Mouse (Mus musculus) forebrain, embryonic 10.5 days (tissue): ENCODE measurements at regions not wholly inside any gene's neighbourhood (a gene's known extent, or its start where the extent isn't known, plus 50 kb on each side); places are given as distances from the start of the nearest gene placed in this dataset.

Experiments
- DNase-seq: peaks from one replicate; pipeline ENCODE4 v3.0.0-alpha.2; 2017; ENCODE audit warnings: low spot score; ENCODE audit errors: extremely low spot score
- H3K27ac ChIP-seq: fragments of 300-500 bp; sonication (generic); 2 replicates; pipeline ENCODE4 v1.5.1; 2016; ENCODE audit warnings: mild to moderate bottlenecking
- H3K27me3 ChIP-seq: fragments of 300-500 bp; sonication (generic); 2 replicates; pipeline ENCODE4 v1.6.1; 2016; ENCODE audit warnings: mild to moderate bottlenecking; ENCODE audit not compliant: poor library complexity, severe bottlenecking
- H3K36me3 ChIP-seq: fragments of 300-500 bp; sonication (generic); replicated peaks from 2 replicates; pipeline ENCODE4 v1.6.1; 2016; ENCODE audit warnings: mild to moderate bottlenecking, moderate library complexity
- H3K4me1 ChIP-seq: fragments of 300-500 bp; sonication (generic); 2 replicates; pipeline ENCODE4 v1.6.1; 2016
- H3K4me3 ChIP-seq: fragments of 300-500 bp; sonication (generic); 2 replicates; pipeline ENCODE4 v1.5.1; 2016; ENCODE audit warnings: mild to moderate bottlenecking, moderate library complexity
- H3K9me3 ChIP-seq: fragments of 300-500 bp; sonication (generic); 2 replicates; pipeline ENCODE4 v1.6.1; 2016; ENCODE audit warnings: mild to moderate bottlenecking, moderate library complexity
- WGBS: fragments of 180-500 bp; shearing (Covaris S2); methylation state at CpG from one replicate; pipeline ENCODE4 v1.1.7; 2016; 5-methylcytosine and 5-hydroxymethylcytosine counted together

GRCm38 (mm10) chr15:38351701-38352100 is 926.3 kb downstream of the 4930447A16Rik start:
- Histone ChIP-seq H3K9me3 (no peaks in the 10 kb centered on the region), H3K4me3 (no peak overlapping the region), H3K27me3 (no peaks in the 10 kb centered on the region), H3K4me1 (no peaks in the 10 kb centered on the region), H3K27ac (no peak overlapping the region), H3K36me3 (no peaks in the 10 kb centered on the region)
- no peak for DNase-seq
- 82% methylated on average over 3 of the region's 3 CpGs for WGBS

DNA sequence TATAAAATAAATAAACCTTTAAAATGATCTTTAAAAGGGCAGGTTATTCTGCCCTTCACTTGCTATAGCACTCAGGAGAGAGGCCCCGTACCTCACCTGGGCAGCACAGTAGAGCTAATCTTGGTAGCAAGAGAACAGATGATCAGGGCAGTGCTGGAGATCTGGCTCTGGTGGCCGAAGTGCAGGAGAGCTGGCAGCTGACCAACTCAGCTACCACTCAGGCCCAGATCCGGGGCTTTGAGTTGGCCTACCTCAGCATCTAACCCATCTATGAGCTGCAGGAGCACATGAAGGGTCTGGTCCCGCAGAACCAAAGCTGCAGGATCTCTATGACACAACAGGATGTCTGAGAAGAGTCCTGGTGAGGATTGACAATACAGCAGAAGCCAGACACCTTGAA is 928.0 kb downstream of the 4930447A16Rik start:
- Histone ChIP-seq H3K27ac (no peak overlapping the region), H3K27me3 (no peaks in the 10 kb centered on the region), H3K4me1 (0 out of 2 replicates have a peak, but pooled peaks cover 4% of the 10 kb centered on the region), H3K9me3 (no peaks in the 10 kb centered on the region), H3K36me3 (no peaks in the 10 kb centered on the region), H3K4me3 (no peak overlapping the region)
- DNase-seq: no peak
- WGBS: 82% methylated on average over 4 of the region's 4 CpGs

GRCm38 (mm10) chr15:38359053-38359452 is 933.7 kb downstream of the 4930447A16Rik start:
- no peak for DNase-seq
- H3K4me1 ChIP-seq: 0 out of 2 replicates have a peak, but pooled peaks cover 4% of the 10 kb centered on the region
- H3K27me3 ChIP-seq: no peaks in the 10 kb centered on the region
- no peak overlapping the region for H3K27ac ChIP-seq
- H3K36me3 ChIP-seq: no peaks in the 10 kb centered on the region
- 86% methylated on average over 3 of the region's 3 CpGs for WGBS
- H3K4me3 ChIP-seq: no peak overlapping the region
- no peaks in the 10 kb centered on the region; the same call in 1 of the 2 replicates for H3K9me3 ChIP-seq

DNA sequence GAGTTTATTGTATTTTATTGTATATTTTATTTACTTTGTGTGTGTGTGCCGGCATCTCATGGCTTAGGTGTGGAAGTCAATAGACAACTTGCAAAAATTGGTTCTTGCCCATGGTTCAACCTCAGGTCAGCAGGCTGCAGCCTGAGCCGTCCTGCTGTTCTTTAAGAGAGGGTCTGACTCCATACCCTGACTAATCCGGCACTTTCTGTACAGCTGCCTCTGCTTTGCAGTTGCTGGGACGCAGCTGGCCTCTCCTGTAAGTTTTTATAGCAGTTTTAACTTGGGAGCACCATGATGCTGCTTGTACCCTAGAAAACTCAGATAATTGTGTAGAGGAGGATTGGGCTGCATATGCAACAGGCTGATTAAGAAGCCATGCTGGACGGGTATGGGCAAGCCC is 938.2 kb downstream of the 4930447A16Rik start:
- Histone ChIP-seq H3K4me3 (no peak overlapping the region), H3K4me1 (no peaks in the 10 kb centered on the region), H3K27me3 (no peaks in the 10 kb centered on the region), H3K27ac (no peak overlapping the region), H3K36me3 (no peaks in the 10 kb centered on the region), H3K9me3 (no peaks in the 10 kb centered on the region; the same call in 1 of the 2 replicates)
- DNase-seq: no peak
- WGBS: 86% methylated on average over 5 of the region's 5 CpGs

GRCm38 (mm10) chr15:38364014-38364413 is 938.7 kb downstream of the 4930447A16Rik start:
- Histone ChIP-seq H3K27ac (no peak overlapping the region), H3K4me3 (no peak overlapping the region), H3K9me3 (no peaks in the 10 kb centered on the region; the same call in 1 of the 2 replicates), H3K36me3 (no peaks in the 10 kb centered on the region), H3K27me3 (no peaks in the 10 kb centered on the region), H3K4me1 (no peaks in the 10 kb centered on the region)
- no peak for DNase-seq
- 81% methylated on average over 3 of the region's 3 CpGs for WGBS

- WGBS: 96% methylated on average over 5 of the region's 5 CpGs
- H3K27ac ChIP-seq: no peak overlapping the region
- no peaks in the 10 kb centered on the region for H3K4me1 ChIP-seq
- no peak for DNase-seq
- 0 out of 2 replicates have a peak, but pooled peaks cover 6% of the 10 kb centered on the region for H3K27me3 ChIP-seq
- no peak overlapping the region for H3K4me3 ChIP-seq
- no peaks in the 10 kb centered on the region for H3K9me3 ChIP-seq
- no peaks in the 10 kb centered on the region for H3K36me3 ChIP-seq
Observed at GRCm38 (mm10) chr15:38367643-38368042, 942.3 kb downstream of the 4930447A16Rik start.

GRCm38 (mm10) chr15:38368291-38368690 is 942.9 kb downstream of the 4930447A16Rik start:
- Histone ChIP-seq H3K27ac (no peak overlapping the region), H3K4me3 (no peak overlapping the region), H3K27me3 (0 out of 2 replicates have a peak, but pooled peaks cover 6% of the 10 kb centered on the region), H3K9me3 (no peaks in the 10 kb centered on the region), H3K4me1 (no peaks in the 10 kb centered on the region), H3K36me3 (no peaks in the 10 kb centered on the region)
- 90% methylated on average over 4 of the region's 4 CpGs for WGBS
- no peak for DNase-seq

DNA sequence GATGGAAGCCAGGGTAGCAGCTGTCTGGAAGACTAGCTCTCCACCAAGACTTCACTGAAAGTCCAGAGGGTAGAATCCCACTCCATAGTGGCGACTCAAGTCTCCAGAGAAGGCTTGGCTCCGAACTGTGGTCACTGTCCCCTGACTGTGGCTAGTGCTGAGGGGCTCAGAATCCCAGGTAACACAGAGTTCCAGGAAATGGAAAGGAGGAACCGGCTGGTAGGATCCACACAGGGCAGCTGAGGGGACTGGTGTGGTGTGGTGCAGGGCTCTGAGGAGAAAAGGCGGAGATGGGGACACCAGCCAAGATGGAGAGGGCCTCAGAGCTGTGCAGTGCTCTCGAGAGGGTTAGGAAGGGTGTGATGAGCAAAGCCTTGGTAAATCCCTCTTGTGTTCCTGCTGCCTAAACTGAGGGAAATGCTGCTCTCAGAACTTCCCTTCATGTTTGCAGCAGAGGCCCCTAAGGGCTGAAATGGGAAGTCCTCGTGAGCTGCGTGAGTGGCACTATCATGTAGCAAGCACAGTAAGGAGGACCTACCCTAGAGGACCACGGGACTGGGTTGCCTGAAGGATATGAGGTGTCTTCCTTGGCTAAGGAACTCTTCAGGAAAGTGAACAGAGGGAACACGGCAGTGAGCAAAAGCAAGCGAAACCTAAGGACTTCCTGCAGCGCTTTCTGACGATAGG is 946.2 kb downstream of the 4930447A16Rik start:
- DNase-seq: no peak
- Histone ChIP-seq H3K36me3 (no peaks in the 10 kb centered on the region), H3K27ac (0 out of 2 replicates have a peak overlapping the region, but pooled peaks have one; percentile 30), H3K9me3 (no peaks in the 10 kb centered on the region), H3K27me3 (peaks cover 12% of the 10 kb centered on the region; the same call in 1 of the 2 replicates), H3K4me1 (peaks cover 13% of the 10 kb centered on the region), H3K4me3 (no peak overlapping the region)
- 85% methylated on average over 12 of the region's 12 CpGs for WGBS

- Histone ChIP-seq H3K4me3 (peak overlapping the region; percentile 49), H3K4me1 (peaks cover 13% of the 10 kb centered on the region), H3K27me3 (peaks cover 12% of the 10 kb centered on the region; the same call in 1 of the 2 replicates), H3K36me3 (no peaks in the 10 kb centered on the region), H3K9me3 (no peaks in the 10 kb centered on the region), H3K27ac (peak overlapping the region; percentile 78)
- DNase-seq: peak; percentile 62
- WGBS: 4% methylated on average over 21 of the region's 21 CpGs
Observed at GRCm38 (mm10) chr15:38373797-38374196, 948.4 kb downstream of the 4930447A16Rik start.

GRCm38 (mm10) chr15:38374786-38375185 is 949.4 kb downstream of the 4930447A16Rik start:
- Histone ChIP-seq H3K4me1 (peaks cover 13% of the 10 kb centered on the region), H3K9me3 (no peaks in the 10 kb centered on the region), H3K4me3 (no peak overlapping the region), H3K27ac (no peak overlapping the region), H3K27me3 (peaks cover 12% of the 10 kb centered on the region; the same call in 1 of the 2 replicates), H3K36me3 (no peaks in the 10 kb centered on the region)
- DNase-seq: no peak
- WGBS: 88% methylated on average over 6 of the region's 6 CpGs

DNA sequence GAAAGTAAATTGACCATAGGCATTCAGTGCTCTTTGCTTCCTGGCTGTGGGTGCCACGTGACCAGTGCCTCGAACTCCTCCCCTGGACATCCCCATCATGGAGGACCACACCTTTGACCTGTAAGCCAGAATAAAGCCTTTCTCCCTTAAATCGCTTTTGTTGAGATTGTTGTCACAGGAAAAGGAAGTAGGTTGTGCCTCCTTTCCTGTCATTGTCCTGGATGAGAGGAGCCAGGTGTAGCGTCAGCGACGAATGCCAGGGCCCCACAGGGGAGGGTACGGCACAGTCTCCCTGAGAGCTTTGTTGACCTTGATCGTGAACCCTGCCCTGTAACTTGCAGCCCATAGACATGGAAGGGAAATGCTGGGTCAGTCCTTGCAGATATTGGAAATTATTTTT is 952.8 kb downstream of the 4930447A16Rik start:
- Histone ChIP-seq H3K4me3 (no peak overlapping the region), H3K36me3 (no peaks in the 10 kb centered on the region), H3K27ac (no peak overlapping the region), H3K4me1 (peaks cover 13% of the 10 kb centered on the region), H3K27me3 (peaks cover 6% of the 10 kb centered on the region; the same call in 1 of the 2 replicates), H3K9me3 (no peaks in the 10 kb centered on the region)
- no peak for DNase-seq
- 94% methylated on average over 8 of the region's 8 CpGs for WGBS

DNA sequence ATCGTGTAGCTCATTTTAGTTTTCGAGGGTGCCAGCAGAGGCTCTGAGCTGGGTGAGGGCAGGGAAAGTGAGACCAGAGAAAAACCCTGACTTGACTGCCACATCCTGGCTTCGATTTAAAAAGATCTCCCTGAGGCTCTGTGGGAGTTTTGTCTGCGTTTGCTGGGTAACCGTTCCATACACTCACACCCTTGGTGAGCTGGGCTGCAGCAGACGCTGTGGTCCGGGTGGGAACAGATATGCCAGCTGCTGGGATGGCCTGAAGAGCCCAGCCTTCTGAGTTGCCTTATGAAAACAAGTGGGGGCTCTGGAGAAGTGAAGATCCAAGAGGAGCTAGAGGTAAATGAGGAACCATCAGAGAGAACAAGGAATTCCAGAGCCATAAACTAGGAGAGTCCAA is 962.3 kb downstream of the 4930447A16Rik start:
- 81% methylated on average over 7 of the region's 7 CpGs for WGBS
- Histone ChIP-seq H3K36me3 (no peaks in the 10 kb centered on the region), H3K4me3 (no peak overlapping the region), H3K27ac (no peak overlapping the region), H3K4me1 (peaks cover 35% of the 10 kb centered on the region), H3K9me3 (no peaks in the 10 kb centered on the region), H3K27me3 (no peaks in the 10 kb centered on the region)
- DNase-seq: no peak

DNA sequence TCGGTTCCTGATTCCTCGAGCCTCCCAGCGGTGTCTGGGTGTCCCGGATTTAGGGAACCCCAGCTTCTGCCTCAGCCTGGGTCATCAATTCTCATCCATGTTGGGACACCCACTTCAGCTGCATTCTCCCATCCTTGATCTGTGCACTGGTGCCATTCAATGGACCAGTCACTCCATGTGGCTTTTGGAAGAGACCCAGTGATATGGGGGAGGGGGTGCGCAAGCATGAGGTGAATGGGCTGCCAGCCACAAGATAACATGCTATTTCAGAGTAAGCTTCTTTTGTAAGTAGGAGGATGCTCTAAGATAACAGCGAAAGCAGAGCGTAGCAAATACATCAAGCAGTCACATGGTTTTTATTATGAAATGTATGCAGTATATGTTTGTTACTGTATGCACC is 963.1 kb downstream of the 4930447A16Rik start:
- 90% methylated on average over 7 of the region's 7 CpGs for WGBS
- no peak for DNase-seq
- peaks cover 41% of the 10 kb centered on the region for H3K4me1 ChIP-seq
- H3K4me3 ChIP-seq: no peak overlapping the region
- H3K9me3 ChIP-seq: no peaks in the 10 kb centered on the region
- H3K36me3 ChIP-seq: no peaks in the 10 kb centered on the region
- no peak overlapping the region for H3K27ac ChIP-seq
- no peaks in the 10 kb centered on the region for H3K27me3 ChIP-seq
